Mouse (Mus musculus) embryonic facial prominence, embryonic 11.5 days (tissue): ENCODE results near the gene Mtg1. TPM values are rescaled to one million over a fixed set of nuclear protein-coding genes. Genes with fewer than 3 reads are reported as not detected.
A peak's percentile ranks its signal among the peaks of the same experiment; 100 is the strongest.

Experiments
- ATAC-seq: fragments of 200-750 bp; cut with Nextera tagmentation; replicated peaks from 2 replicates; pipeline ENCODE4 v1.8.0; 2017; ENCODE audit warnings: low read depth; ENCODE audit not compliant: insufficient number of reproducible peaks, low FRiP score, low TSS enrichment
- DNase-seq: peaks from one replicate; pipeline ENCODE4 v3.0.0-alpha.2; 2015; ENCODE audit warnings: low spot score
- H3K27ac ChIP-seq: fragments of 300-500 bp; sonication (generic); replicated peaks from 2 replicates; pipeline ENCODE4 v1.5.1; 2014; ENCODE audit warnings: mild to moderate bottlenecking, low read depth, low read length, control low read depth
- H3K27me3 ChIP-seq: fragments of 300-500 bp; sonication (generic); 2 replicates; pipeline ENCODE4 v1.6.1; 2014; ENCODE audit warnings: mild to moderate bottlenecking, low read length, moderate library complexity, mixed read lengths; ENCODE audit not compliant: control insufficient read depth, insufficient read depth
- H3K36me3 ChIP-seq: fragments of 300-500 bp; sonication (generic); replicated peaks from 2 replicates; pipeline ENCODE4 v1.6.1; 2014; ENCODE audit warnings: low read depth, mild to moderate bottlenecking, low read length, moderate library complexity, mixed read lengths; ENCODE audit not compliant: control insufficient read depth, insufficient read depth
- H3K4me1 ChIP-seq: fragments of 300-500 bp; sonication (generic); 2 replicates; pipeline ENCODE4 v1.6.1; 2014; ENCODE audit warnings: low read length, mixed read lengths; ENCODE audit not compliant: control insufficient read depth, insufficient read depth
- H3K4me2 ChIP-seq: fragments of 300-500 bp; sonication (generic); 2 replicates; pipeline ENCODE4 v1.6.1; 2014; ENCODE audit warnings: low read depth, mild to moderate bottlenecking, control low read depth, low read length, moderate library complexity
- H3K4me3 ChIP-seq: fragments of 300-500 bp; sonication (generic); 2 replicates; pipeline ENCODE4 v1.5.1; 2014; ENCODE audit warnings: low read depth, low read length, control low read depth
- H3K9ac ChIP-seq: fragments of 300-500 bp; sonication (generic); replicated peaks from 2 replicates; pipeline ENCODE4 v1.6.1; 2014; ENCODE audit warnings: mild to moderate bottlenecking, control low read depth, low read length
- H3K9me3 ChIP-seq: fragments of 300-500 bp; sonication (generic); replicated peaks from 2 replicates; pipeline ENCODE4 v1.6.1; 2016; ENCODE audit warnings: mild to moderate bottlenecking, low read length, inconsistent platforms, mixed read lengths; ENCODE audit not compliant: control insufficient read depth
- WGBS: fragments of 180-500 bp; shearing (Covaris S2); extraction: QIAGEN DNeasy Blood & Tissue Kit; methylation state at CpG from one replicate; pipeline ENCODE4 v1.1.7; 2014; 5-methylcytosine and 5-hydroxymethylcytosine counted together
- polyA plus RNA-seq: library from polyadenylated mRNA; unstranded; fragments of >200 nt; fragmentation: Nextera tagmentation; extraction: Ambion mirVana; gene quantifications from 2 replicates; pipeline ENCODE4 v1.2.1, GENCODE M21; 2014

Mtg1 gene
- polyA plus RNA-seq, 1 experiment from 2014 or later: 23.1 TPM

DNA sequence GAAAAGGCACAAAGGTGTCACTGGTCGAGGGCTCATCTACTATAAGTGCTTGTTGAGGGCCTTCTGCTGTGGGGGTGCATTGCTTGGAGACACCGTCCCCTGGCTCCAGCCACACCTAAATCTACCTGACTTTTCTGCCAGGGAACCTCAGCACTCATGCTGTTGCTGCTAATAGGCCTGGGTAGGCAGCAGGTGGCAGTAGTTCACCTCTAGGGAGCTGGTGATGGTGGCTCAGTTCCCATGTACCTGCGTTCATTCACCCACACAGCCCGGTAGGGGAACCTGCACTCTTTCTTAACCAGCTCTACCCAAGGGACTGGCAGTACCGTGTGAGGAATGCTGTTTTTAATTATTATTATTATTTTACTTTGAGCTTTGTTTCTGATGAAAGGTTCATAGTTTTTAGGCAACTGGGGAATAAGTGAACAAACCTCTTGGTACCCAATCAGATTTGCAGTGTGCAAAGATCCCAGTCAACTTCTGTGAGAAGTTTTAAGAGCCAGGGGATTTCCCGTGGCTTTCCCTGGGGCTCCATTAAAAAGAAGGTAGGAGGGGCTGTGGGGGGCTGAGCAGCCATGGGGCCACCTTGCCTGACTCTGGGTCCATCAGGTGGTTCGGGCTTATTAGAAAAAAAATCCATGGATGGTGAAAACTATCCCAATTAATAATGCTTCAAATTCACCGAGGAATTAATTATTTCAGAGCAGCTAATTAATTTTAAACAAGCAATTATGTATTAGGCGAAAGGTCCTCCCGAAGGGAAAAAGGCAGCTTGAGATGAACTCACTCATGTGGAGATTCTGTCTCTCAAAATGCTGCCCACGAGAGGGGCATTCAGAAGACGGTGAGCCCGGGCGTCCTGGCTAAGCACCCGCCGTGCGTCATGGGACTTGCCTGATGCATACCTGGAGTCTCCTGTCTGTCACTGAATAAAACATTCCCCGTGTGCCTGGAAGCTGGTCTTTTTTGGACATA, 49.6 kb downstream of the Mtg1 start:
- Histone ChIP-seq H3K36me3 (no peaks in the 10 kb centered on the region), H3K9ac (no peak overlapping the region), H3K27ac (no peak overlapping the region), H3K4me1 (no peaks in the 10 kb centered on the region), H3K27me3 (no peaks in the 10 kb centered on the region), H3K4me3 (no peak overlapping the region), H3K9me3 (no peaks in the 10 kb centered on the region), H3K4me2 (no peak overlapping the region)
- DNase-seq (no peak), ATAC-seq (no peak)
- WGBS: 61% methylated on average over 18 of the region's 18 CpGs

GRCm38 (mm10) chr7:140187721-140188390, 50.5 kb downstream of the Mtg1 start:
- WGBS: 82% methylated on average over 7 of the region's 7 CpGs
- no peak for ATAC-seq
- H3K27me3 ChIP-seq: no peaks in the 10 kb centered on the region
- no peak overlapping the region for H3K27ac ChIP-seq
- no peak overlapping the region for H3K9ac ChIP-seq
- no peak overlapping the region for H3K4me3 ChIP-seq
- H3K4me1 ChIP-seq: no peaks in the 10 kb centered on the region
- no peaks in the 10 kb centered on the region for H3K36me3 ChIP-seq
- DNase-seq: no peak
- no peaks in the 10 kb centered on the region for H3K9me3 ChIP-seq
- H3K4me2 ChIP-seq: no peak overlapping the region

DNA sequence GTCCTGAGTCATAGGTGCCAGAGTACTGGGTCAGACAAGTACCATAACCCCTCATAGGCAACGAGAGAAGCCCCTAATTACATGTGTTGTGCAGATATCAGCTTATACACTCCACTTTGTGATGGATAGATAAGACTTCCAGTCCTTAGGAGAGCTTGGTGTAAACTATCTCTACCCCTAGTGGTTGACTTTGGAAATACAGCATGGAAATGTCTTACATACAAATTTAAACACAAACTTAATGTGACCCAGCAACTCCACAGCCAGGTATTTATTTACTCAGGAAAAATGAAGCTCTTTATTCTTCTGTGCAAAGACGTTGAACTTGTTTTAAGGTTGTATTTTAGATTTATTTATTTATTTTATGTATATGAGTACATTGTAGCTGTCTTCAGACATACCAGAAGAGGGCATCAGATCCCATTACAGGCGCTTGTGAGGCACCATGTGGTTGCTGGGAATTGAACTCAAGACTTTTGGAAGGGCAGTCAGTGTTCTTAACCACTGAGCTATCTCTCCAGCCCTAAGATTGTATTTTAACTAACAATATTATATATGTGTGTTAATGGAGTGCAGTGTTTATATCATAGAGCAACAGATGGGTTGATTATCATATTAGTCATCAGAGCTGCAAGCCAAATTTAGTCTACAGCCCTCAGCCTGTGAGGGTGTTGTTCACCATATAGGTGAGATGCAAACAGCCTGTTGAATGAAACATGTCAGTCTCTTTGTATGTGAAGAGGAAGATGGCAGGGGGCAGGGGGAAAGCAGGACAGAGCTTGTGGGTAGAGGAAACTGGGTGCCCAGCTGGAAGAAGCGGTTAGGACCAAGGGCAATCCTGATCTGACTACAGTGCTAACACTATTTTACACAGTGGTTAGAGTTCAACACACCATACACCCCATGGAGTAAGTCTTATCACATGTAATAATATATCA, 51.3 kb downstream of the Mtg1 start:
- Histone ChIP-seq H3K27me3 (no peaks in the 10 kb centered on the region), H3K27ac (no peak overlapping the region), H3K4me1 (no peaks in the 10 kb centered on the region), H3K9ac (no peak overlapping the region), H3K4me3 (no peak overlapping the region), H3K36me3 (no peaks in the 10 kb centered on the region), H3K9me3 (no peaks in the 10 kb centered on the region), H3K4me2 (no peak overlapping the region)
- peak; percentile 66 for DNase-seq
- 58% methylated on average over 4 of the region's 4 CpGs for WGBS
- no peak for ATAC-seq

DNA sequence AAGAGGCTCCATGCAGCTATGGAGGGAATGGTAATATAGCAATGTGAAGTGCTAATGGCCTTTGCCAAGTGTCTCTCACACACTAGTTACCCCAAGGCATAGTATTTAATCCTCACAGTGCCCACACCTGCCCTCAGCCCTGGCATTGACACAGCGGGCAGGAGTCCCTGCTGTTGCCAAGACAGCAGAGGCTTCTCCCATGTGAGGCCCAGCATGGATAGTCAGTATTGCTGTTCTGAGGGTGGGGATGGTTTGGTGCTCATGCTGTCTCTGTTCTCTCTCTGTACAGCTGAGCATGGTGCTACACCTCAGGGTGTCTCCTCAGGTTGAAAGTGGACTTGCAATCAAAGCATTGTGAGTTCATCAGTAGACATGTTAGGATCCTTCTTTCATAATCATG, 53.1 kb downstream of the Mtg1 start:
- Histone ChIP-seq H3K9ac (no peak overlapping the region), H3K4me1 (no peaks in the 10 kb centered on the region), H3K27me3 (no peaks in the 10 kb centered on the region), H3K27ac (no peak overlapping the region), H3K36me3 (no peaks in the 10 kb centered on the region), H3K4me2 (no peak overlapping the region), H3K4me3 (no peak overlapping the region), H3K9me3 (no peaks in the 10 kb centered on the region)
- ATAC-seq (no peak), DNase-seq (no peak)
- 86% methylated on average over 1 of the region's 1 CpGs for WGBS

- H3K36me3 ChIP-seq: no peaks in the 10 kb centered on the region
- H3K9me3 ChIP-seq: no peaks in the 10 kb centered on the region
- 59% methylated on average over 2 of the region's 2 CpGs for WGBS
- H3K27me3 ChIP-seq: no peaks in the 10 kb centered on the region
- no peak overlapping the region for H3K27ac ChIP-seq
- no peaks in the 10 kb centered on the region for H3K4me1 ChIP-seq
- no peak overlapping the region for H3K9ac ChIP-seq
- DNase-seq (no peak), ATAC-seq (no peak)
- H3K4me2 ChIP-seq: no peak overlapping the region
- H3K4me3 ChIP-seq: no peak overlapping the region
Observed at GRCm38 (mm10) chr7:140192445-140192844, 55.1 kb downstream of the Mtg1 start.

DNA sequence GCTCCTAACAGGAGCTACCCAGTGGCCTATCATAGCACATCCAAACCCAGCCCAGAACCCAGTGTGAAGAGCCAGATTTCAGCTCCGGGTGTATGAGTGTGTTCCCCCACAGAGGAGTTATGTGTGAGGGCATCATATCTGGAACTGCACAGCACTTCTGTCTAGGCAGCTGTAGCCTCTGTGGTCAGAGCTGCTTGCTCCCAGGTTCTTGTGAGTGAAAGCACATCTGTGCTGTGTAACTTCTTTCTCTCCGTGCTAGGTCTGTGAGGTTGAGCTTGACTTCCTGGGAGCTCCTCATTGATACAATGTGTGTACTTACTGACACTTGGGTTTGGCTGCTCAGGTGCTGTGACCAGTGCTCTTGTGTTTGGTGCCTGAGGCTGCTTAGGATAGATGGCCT, 55.5 kb downstream of the Mtg1 start:
- H3K9me3 ChIP-seq: no peaks in the 10 kb centered on the region
- no peak overlapping the region for H3K4me2 ChIP-seq
- DNase-seq (no peak), ATAC-seq (no peak)
- H3K9ac ChIP-seq: no peak overlapping the region
- no peak overlapping the region for H3K4me3 ChIP-seq
- H3K4me1 ChIP-seq: no peaks in the 10 kb centered on the region
- H3K36me3 ChIP-seq: no peaks in the 10 kb centered on the region
- no peaks in the 10 kb centered on the region for H3K27me3 ChIP-seq
- WGBS: 89% methylated on average over 2 of the region's 2 CpGs
- no peak overlapping the region for H3K27ac ChIP-seq

GRCm38 (mm10) chr7:140194031-140194430, 56.7 kb downstream of the Mtg1 start:
- ATAC-seq: no peak
- no peaks in the 10 kb centered on the region for H3K4me1 ChIP-seq
- WGBS: 80% methylated on average over 4 of the region's 4 CpGs

More at GRCm38 (mm10) chr7:140194031-140194430, 56.7 kb downstream of the Mtg1 start:
- Histone ChIP-seq H3K9me3 (no peaks in the 10 kb centered on the region), H3K4me3 (no peak overlapping the region), H3K9ac (no peak overlapping the region), H3K27me3 (no peaks in the 10 kb centered on the region), H3K4me2 (no peak overlapping the region), H3K36me3 (no peaks in the 10 kb centered on the region), H3K27ac (no peak overlapping the region)
- no peak for DNase-seq
